Comparison of ENCODE assay signal across 26 mouse cellular contexts in the genomic region with DNA sequence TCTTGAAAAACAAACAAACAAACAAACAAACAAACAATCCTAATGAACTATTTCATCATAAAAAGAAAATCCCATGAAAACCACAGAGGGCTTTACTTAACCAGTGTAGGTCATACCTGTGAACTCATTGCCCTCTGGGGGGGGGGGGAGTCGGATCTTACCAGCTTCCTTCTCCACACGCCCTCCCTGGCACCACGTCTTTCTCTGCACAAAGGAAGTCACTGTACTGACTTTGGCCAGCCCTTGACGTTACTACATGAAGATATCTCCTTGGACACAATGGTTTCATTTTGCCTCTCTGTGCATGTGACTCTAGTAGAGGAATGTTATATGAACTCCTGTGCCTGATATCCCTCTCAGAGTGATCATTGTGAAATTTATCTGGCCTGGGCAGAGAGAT. TPM values are rescaled to one million over a fixed set of nuclear protein-coding genes. Genes with fewer than 3 reads are reported as not detected.
"Had no signal": no experiment of that assay in that cellular context is flagged by ENCODE, and none has a peak within 500 bp of the region (broad histone marks: within the 10 kb centered on the region; RNA-seq: fewer than 3 reads in every experiment).

No protein-coding gene starts in this region.

- H3K9me3 ChIP-seq: liver, embryonic 13.5 days; megakaryocyte, embryonic 14.5 days; midbrain, embryonic 10.5 days; midbrain, embryonic 13.5 days; neural tube, embryonic 13.5 days had no signal

- ATAC-seq: lung, postnatal 0 days; midbrain, embryonic 13.5 days; midbrain, embryonic 16.5 days had no signal

- H3K4me1 ChIP-seq: liver, embryonic 13.5 days had no signal

- H3K36me3 ChIP-seq: liver, embryonic 13.5 days; midbrain, embryonic 10.5 days; midbrain, embryonic 13.5 days; neural tube, embryonic 13.5 days had no signal

- DNase-seq: kidney, adult 2 months; kidney, postnatal 36 days; layer of hippocampus, postnatal 36 days; liver, embryonic 13.5 days; lung, adult 2 months; lung, postnatal 36 days; right cerebral cortex, adult 18-20 months; right cerebral cortex, postnatal 14 days; right cerebral cortex, postnatal 4 days; thymus, adult 2 months; thymus, postnatal 14 days; thymus, postnatal 4 days had no signal

- H3K4me2 ChIP-seq: liver, embryonic 13.5 days; midbrain, embryonic 13.5 days; neural tube, embryonic 13.5 days had no signal

- H3K4me3 ChIP-seq: left cerebral cortex, adult 2 months; liver, embryonic 13.5 days; megakaryocyte, embryonic 14.5 days; midbrain, embryonic 10.5 days; midbrain, embryonic 13.5 days; myocyte; neural tube, embryonic 13.5 days had no signal

- H3K9ac ChIP-seq: liver, embryonic 13.5 days; midbrain, embryonic 13.5 days; neural tube, embryonic 13.5 days had no signal

- H3K27ac ChIP-seq: kidney, postnatal 0 days; left cerebral cortex, adult 2 months; liver, embryonic 13.5 days; midbrain, embryonic 10.5 days; midbrain, embryonic 13.5 days; neural tube, embryonic 13.5 days had no signal

RNA-seq across cellular contexts. Expression of gene Acp7, which starts 3.0 kb away (rescaled TPM):
- polyA plus RNA-seq: kidney, adult 2 months; kidney, embryonic 14.5 days; kidney, postnatal 0 days; limb, embryonic 11.5 days; liver, adult 2 months; liver, embryonic 13.5 days; liver, embryonic 16.5 days; lung, postnatal 0 days; midbrain, embryonic 10.5 days; midbrain, embryonic 13.5 days; myocyte; neural tube, embryonic 13.5 days; stomach, embryonic 14.5 days had no signal

RNA-seq across cellular contexts. Expression of gene Fbxo27, which starts 58.5 kb away (rescaled TPM):
- polyA plus RNA-seq: myocyte had no signal
